Comparison of ENCODE assay signal across 23 mouse cellular contexts in genomic region chr1:176558457-176559415, GRCm38 (mm10).
DNase-seq lines count a peak whose midpoint lies in the region; ATAC-seq and TF ChIP-seq lines count a peak whose summit lies in the region.
"Had no signal": no experiment of that assay in that cellular context is flagged by ENCODE, and none has a peak within 500 bp of the region (broad histone marks: within the 10 kb centered on the region; RNA-seq: fewer than 3 reads in every experiment).

No protein-coding gene starts in this region.

- H3K4me2 ChIP-seq in hindbrain, embryonic 13.5 days: no peak overlapping the region
- H3K4me2 ChIP-seq in hindbrain, embryonic 12.5 days (replicated peaks): no peak overlapping the region
- no peak overlapping the region for H3K4me2 ChIP-seq in midbrain, postnatal 0 days (ENCODE audit: low read depth, low read length, poor library complexity, severe bottlenecking)
- no peak overlapping the region for H3K4me2 ChIP-seq in midbrain, embryonic 16.5 days (ENCODE audit: low read length)
- H3K4me2 ChIP-seq in forebrain, embryonic 14.5 days (ENCODE audit: low read length): no peak overlapping the region
- no peak overlapping the region for H3K4me2 ChIP-seq in neural tube, embryonic 14.5 days (ENCODE audit: low read depth, low read length)
- H3K4me2 ChIP-seq: embryonic facial prominence, embryonic 13.5 days; heart, embryonic 15.5 days; limb, embryonic 12.5 days; liver, embryonic 11.5 days had no signal

- no peaks in the 10 kb centered on the region for H3K27me3 ChIP-seq in hindbrain, embryonic 13.5 days
- no peaks in the 10 kb centered on the region for H3K27me3 ChIP-seq in hindbrain, embryonic 12.5 days
- H3K27me3 ChIP-seq in midbrain, postnatal 0 days (ENCODE audit: insufficient read depth, low read length): no peaks in the 10 kb centered on the region
- no peaks in the 10 kb centered on the region for H3K27me3 ChIP-seq in midbrain, embryonic 16.5 days (ENCODE audit: control insufficient read depth, insufficient read depth, low read depth, low read length)
- H3K27me3 ChIP-seq in forebrain, embryonic 14.5 days (replicated peaks; ENCODE audit: control insufficient read depth, insufficient read depth, low read length): no peaks in the 10 kb centered on the region
- no peaks in the 10 kb centered on the region for H3K27me3 ChIP-seq in neural tube, embryonic 14.5 days (ENCODE audit: control insufficient read depth, insufficient read depth, low read length)
- H3K27me3 ChIP-seq: embryonic facial prominence, embryonic 13.5 days; heart, embryonic 15.5 days; limb, embryonic 12.5 days; Patski had no signal

- WGBS in hindbrain, embryonic 13.5 days: 74% methylated on average over 11 of the region's 11 CpGs
- WGBS in hindbrain, embryonic 12.5 days: 82% methylated on average over 11 of the region's 11 CpGs
- WGBS in midbrain, postnatal 0 days: 61% methylated on average over 11 of the region's 11 CpGs
- WGBS in midbrain, embryonic 16.5 days: 64% methylated on average over 11 of the region's 11 CpGs
- WGBS in forebrain, embryonic 14.5 days: 25% methylated on average over 11 of the region's 11 CpGs
- 70% methylated on average over 11 of the region's 11 CpGs for WGBS in neural tube, embryonic 14.5 days

- H3K4me1 ChIP-seq in hindbrain, embryonic 13.5 days (replicated peaks): no peaks in the 10 kb centered on the region
- H3K4me1 ChIP-seq in hindbrain, embryonic 12.5 days: no peaks in the 10 kb centered on the region
- H3K4me1 ChIP-seq in midbrain, postnatal 0 days (ENCODE audit: insufficient read depth, low read length): no peaks in the 10 kb centered on the region
- H3K4me1 ChIP-seq in midbrain, embryonic 16.5 days (ENCODE audit: control insufficient read depth, insufficient read depth, low read length): no peaks in the 10 kb centered on the region
- no peaks in the 10 kb centered on the region for H3K4me1 ChIP-seq in forebrain, embryonic 14.5 days (ENCODE audit: control insufficient read depth, insufficient read depth, low read length)
- H3K4me1 ChIP-seq in neural tube, embryonic 14.5 days (ENCODE audit: control insufficient read depth, insufficient read depth, low read length): no peaks in the 10 kb centered on the region
- H3K4me1 ChIP-seq: embryonic facial prominence, embryonic 13.5 days; heart, embryonic 15.5 days; limb, embryonic 12.5 days had no signal

- DNase-seq in midbrain, postnatal 0 days (ENCODE audit: low spot score): peak; percentile 5
- peak; percentile 74 for DNase-seq in forebrain, embryonic 14.5 days (ENCODE audit: low spot score)
- DNase-seq in right cerebral cortex, postnatal 4 days: no peak
- no peak for DNase-seq in adrenal gland, postnatal 36 days
- DNase-seq: adrenal gland, adult 2 months; cerebellum, adult 18-20 months; cerebellum, postnatal 25 days; heart, postnatal 36 days; kidney, adult 2 months; liver, postnatal 0 days; right cerebral cortex, postnatal 25 days had no signal

- no peak overlapping the region for H3K4me3 ChIP-seq in hindbrain, embryonic 13.5 days
- no peak overlapping the region for H3K4me3 ChIP-seq in hindbrain, embryonic 12.5 days
- H3K4me3 ChIP-seq in midbrain, postnatal 0 days (ENCODE audit: low read depth, low read length): no peak overlapping the region
- H3K4me3 ChIP-seq in midbrain, embryonic 16.5 days (ENCODE audit: low read depth, low read length): no peak overlapping the region
- H3K4me3 ChIP-seq in forebrain, embryonic 14.5 days (ENCODE audit: low read depth, low read length): no peak overlapping the region
- H3K4me3 ChIP-seq in neural tube, embryonic 14.5 days (ENCODE audit: low read depth, low read length): no peak overlapping the region
- H3K4me3 ChIP-seq: embryonic facial prominence, embryonic 13.5 days; heart, embryonic 15.5 days; limb, embryonic 12.5 days had no signal

- no peak for TF ChIP-seq CTCF in midbrain, postnatal 0 days (IDR thresholded peaks at IDR 0.05)

- H3K27ac ChIP-seq in hindbrain, embryonic 13.5 days: no peak overlapping the region
- no peak overlapping the region for H3K27ac ChIP-seq in hindbrain, embryonic 12.5 days
- H3K27ac ChIP-seq in midbrain, postnatal 0 days (ENCODE audit: low read depth, low read length): no peak overlapping the region
- H3K27ac ChIP-seq in midbrain, embryonic 16.5 days (ENCODE audit: low read length): no peak overlapping the region
- H3K27ac ChIP-seq in forebrain, embryonic 14.5 days (ENCODE audit: low read depth, low read length): no peak overlapping the region
- no peak overlapping the region for H3K27ac ChIP-seq in neural tube, embryonic 14.5 days (ENCODE audit: low read depth, low read length)
- H3K27ac ChIP-seq: embryonic facial prominence, embryonic 13.5 days; heart, embryonic 15.5 days; kidney, postnatal 0 days; limb, embryonic 12.5 days; macrophage had no signal

- no peak overlapping the region for H3K9ac ChIP-seq in hindbrain, embryonic 13.5 days
- no peak overlapping the region for H3K9ac ChIP-seq in hindbrain, embryonic 12.5 days
- H3K9ac ChIP-seq in midbrain, postnatal 0 days (replicated peaks; ENCODE audit: low read length, poor library complexity, severe bottlenecking): no peak overlapping the region
- H3K9ac ChIP-seq in midbrain, embryonic 16.5 days (ENCODE audit: low read depth, low read length): no peak overlapping the region
- H3K9ac ChIP-seq in forebrain, embryonic 14.5 days (ENCODE audit: low read length): no peak overlapping the region
- no peak overlapping the region for H3K9ac ChIP-seq in neural tube, embryonic 14.5 days (replicated peaks; ENCODE audit: low read depth, low read length)
- H3K9ac ChIP-seq: embryonic facial prominence, embryonic 13.5 days; heart, embryonic 15.5 days; limb, embryonic 12.5 days; liver, postnatal 0 days had no signal

- ATAC-seq in hindbrain, embryonic 13.5 days (ENCODE audit: low FRiP score): peak; percentile 17; the same call in 1 of the 2 replicates
- no peak for ATAC-seq in hindbrain, embryonic 12.5 days (ENCODE audit: low FRiP score)
- no peak for ATAC-seq in midbrain, postnatal 0 days (ENCODE audit: low FRiP score)
- no peak for ATAC-seq in midbrain, embryonic 16.5 days
- peak; percentile 91 for ATAC-seq in forebrain, embryonic 14.5 days
- peak; percentile 72 for ATAC-seq in neural tube, embryonic 14.5 days (ENCODE audit: low read depth)
- ATAC-seq: liver, postnatal 0 days; lung, postnatal 0 days; Patski had no signal

- no peaks in the 10 kb centered on the region for H3K36me3 ChIP-seq in hindbrain, embryonic 13.5 days
- H3K36me3 ChIP-seq in hindbrain, embryonic 12.5 days: no peaks in the 10 kb centered on the region
- no peaks in the 10 kb centered on the region for H3K36me3 ChIP-seq in midbrain, postnatal 0 days (ENCODE audit: insufficient read depth, low read length)
- no peaks in the 10 kb centered on the region for H3K36me3 ChIP-seq in midbrain, embryonic 16.5 days (ENCODE audit: control insufficient read depth, insufficient read depth, low read length)
- H3K36me3 ChIP-seq in forebrain, embryonic 14.5 days (ENCODE audit: control insufficient read depth, insufficient read depth, low read length): no peaks in the 10 kb centered on the region
- no peaks in the 10 kb centered on the region for H3K36me3 ChIP-seq in neural tube, embryonic 14.5 days (ENCODE audit: control insufficient read depth, insufficient read depth, low read length)
- H3K36me3 ChIP-seq: embryonic facial prominence, embryonic 13.5 days; heart, embryonic 15.5 days; limb, embryonic 12.5 days had no signal

- H3K9me3 ChIP-seq in hindbrain, embryonic 13.5 days: peaks cover 3% of the 10 kb centered on the region; the same call in 1 of the 2 replicates
- H3K9me3 ChIP-seq in hindbrain, embryonic 12.5 days (replicated peaks): no peaks in the 10 kb centered on the region
- H3K9me3 ChIP-seq in midbrain, postnatal 0 days (ENCODE audit: low read length): no peaks in the 10 kb centered on the region
- H3K9me3 ChIP-seq in midbrain, embryonic 16.5 days (replicated peaks; ENCODE audit: control insufficient read depth, low read length, poor library complexity, severe bottlenecking): no peaks in the 10 kb centered on the region
- H3K9me3 ChIP-seq in forebrain, embryonic 14.5 days (replicated peaks; ENCODE audit: control insufficient read depth, low read length): no peaks in the 10 kb centered on the region
- no peaks in the 10 kb centered on the region for H3K9me3 ChIP-seq in neural tube, embryonic 14.5 days (ENCODE audit: control insufficient read depth, low read length)
- H3K9me3 ChIP-seq: heart, embryonic 15.5 days had no signal

Comparison
In these comparisons a context has a peak if more than half of its experiments do, and no peak if none do; other contexts are left out.
1. ATAC-seq: peak in hindbrain, embryonic 13.5 days (single experiment), forebrain, embryonic 14.5 days (single experiment) and neural tube, embryonic 14.5 days (single experiment); none in hindbrain, embryonic 12.5 days (single experiment), midbrain, postnatal 0 days (single experiment) and midbrain, embryonic 16.5 days (single experiment).
2. DNase-seq: peak in midbrain, postnatal 0 days (single experiment) and forebrain, embryonic 14.5 days (single experiment); none in right cerebral cortex, postnatal 4 days (single experiment) and adrenal gland, postnatal 36 days (0 of 2).